Mouse (Mus musculus) liver (tissue): ENCODE results near the gene Usp44.
A peak's percentile ranks its signal among the peaks of the same experiment; 100 is the strongest.

Experiments used
- DNase-seq: peaks from one replicate; pipeline ENCODE4 v3.0.0-alpha.2; 2020; ENCODE audit warnings: mixed read lengths

Usp44 gene

GRCm38 (mm10) chr10:93855126-93855525 lies 23.8 kb downstream of the Usp44 start:
- DNase-seq = no peak

- DNase-seq = no peak
These were observed 24.7 kb downstream of the Usp44 start for GRCm38 (mm10) chr10:93856095-93856494.

GRCm38 (mm10) chr10:93868401-93868800 lies 37.0 kb downstream of the Usp44 start:
- DNase-seq = no peak

- DNase-seq = no peak
These were observed 37.5 kb downstream of the Usp44 start for GRCm38 (mm10) chr10:93868886-93869285.

- no peak for DNase-seq
These were observed 45.4 kb downstream of the Usp44 start for GRCm38 (mm10) chr10:93876772-93877171.

- no peak for DNase-seq
These were observed 47.4 kb downstream of the Usp44 start for GRCm38 (mm10) chr10:93878732-93879131.

- no peak for DNase-seq
These were observed 50.6 kb downstream of the Usp44 start for GRCm38 (mm10) chr10:93881918-93882317.

- DNase-seq = peak; percentile 76
These were observed 51.5 kb downstream of the Usp44 start for GRCm38 (mm10) chr10:93882738-93883364.

GRCm38 (mm10) chr10:93885839-93886477 lies 54.6 kb downstream of the Usp44 start:
- DNase-seq = no peak

GRCm38 (mm10) chr10:93888590-93888934 lies 57.2 kb downstream of the Usp44 start:
- no peak for DNase-seq

- DNase-seq = peak; percentile 42
These were observed 57.7 kb downstream of the Usp44 start for GRCm38 (mm10) chr10:93888935-93889578.

GRCm38 (mm10) chr10:93889579-93889950 lies 58.2 kb downstream of the Usp44 start:
- peak; percentile 93 for DNase-seq

GRCm38 (mm10) chr10:93889976-93890375 lies 58.6 kb downstream of the Usp44 start:
- DNase-seq = peak; percentile 34

GRCm38 (mm10) chr10:93890565-93890964 lies 59.2 kb downstream of the Usp44 start:
- DNase-seq = no peak

GRCm38 (mm10) chr10:93891031-93891430 lies 59.7 kb downstream of the Usp44 start:
- peak; percentile 85 for DNase-seq

GRCm38 (mm10) chr10:93892551-93892950 lies 61.2 kb downstream of the Usp44 start:
- DNase-seq = peak; percentile 74

GRCm38 (mm10) chr10:93897043-93897646 lies 65.8 kb downstream of the Usp44 start, which contains the start of gene Metap2:
Gene Metap2, minus strand, starts transcription at chr10:93897093.
- no peak for DNase-seq

- DNase-seq = no peak
These were observed 67.9 kb downstream of the Usp44 start for GRCm38 (mm10) chr10:93899303-93899702.

GRCm38 (mm10) chr10:93899907-93900306 lies 68.6 kb downstream of the Usp44 start:
- no peak for DNase-seq

GRCm38 (mm10) chr10:93907376-93907775 lies 76.0 kb downstream of the Usp44 start:
- DNase-seq = no peak
